Mouse (Mus musculus): Measurements from ENCODE around the gene Prune2. TPM values are rescaled to one million over a fixed set of nuclear protein-coding genes. Genes with fewer than 3 reads are reported as not detected.

Prune2 gene
- 1 to 10 TPM in 1 of 2 experiments, under 1 TPM in 1; 0.97 to 1.1 TPM for total RNA-seq (2023)

GRCm38 (mm10) chr19:16955613-16956271 lies at the start of gene Prune2:
Gene Prune2 (plus strand): TSS chr19:16956118.

Other genes starting within 250 kb of the Prune2 start
- 10 to 100 TPM; 27.0 to 31.8 TPM for gene Vps13a, start 175.2 kb upstream of the Prune2 start, total RNA-seq (2023)
- gene Foxb2, start 82.3 kb upstream of the Prune2 start, total RNA-seq (2023): not detected

All from monocyte, adult 59 days (primary cell).